Mouse (Mus musculus) left cerebral cortex, postnatal 10 days (tissue): ENCODE results near the gene Dcpp3. TPM values are rescaled to one million over a fixed set of nuclear protein-coding genes. Genes with fewer than 3 reads are reported as not detected.

Source experiments
- DNase-seq, 2 experiments: peaks; one replicate each; pipeline ENCODE4 v3.0.0; 2021 to 2022; ENCODE audit warnings: low spot score in 2 of 2, mixed read lengths in 1 of 2; ENCODE audit errors: extremely low spot score in 1 of 2
- intact Hi-C: fragments of 180-260 bp; cut with DNase I; formaldehyde crosslinking; loops from one replicate; pipeline ENCODE4 v1.15.1; 2025
- total RNA-seq, 2 experiments: library from RNA; stranded (reverse); gene quantifications; 2 replicates each; pipeline ENCODE4 v1.2.3; 2021

The Dcpp3 gene
- total RNA-seq, 2 experiments from 2014 or later, result not detected

DNA sequence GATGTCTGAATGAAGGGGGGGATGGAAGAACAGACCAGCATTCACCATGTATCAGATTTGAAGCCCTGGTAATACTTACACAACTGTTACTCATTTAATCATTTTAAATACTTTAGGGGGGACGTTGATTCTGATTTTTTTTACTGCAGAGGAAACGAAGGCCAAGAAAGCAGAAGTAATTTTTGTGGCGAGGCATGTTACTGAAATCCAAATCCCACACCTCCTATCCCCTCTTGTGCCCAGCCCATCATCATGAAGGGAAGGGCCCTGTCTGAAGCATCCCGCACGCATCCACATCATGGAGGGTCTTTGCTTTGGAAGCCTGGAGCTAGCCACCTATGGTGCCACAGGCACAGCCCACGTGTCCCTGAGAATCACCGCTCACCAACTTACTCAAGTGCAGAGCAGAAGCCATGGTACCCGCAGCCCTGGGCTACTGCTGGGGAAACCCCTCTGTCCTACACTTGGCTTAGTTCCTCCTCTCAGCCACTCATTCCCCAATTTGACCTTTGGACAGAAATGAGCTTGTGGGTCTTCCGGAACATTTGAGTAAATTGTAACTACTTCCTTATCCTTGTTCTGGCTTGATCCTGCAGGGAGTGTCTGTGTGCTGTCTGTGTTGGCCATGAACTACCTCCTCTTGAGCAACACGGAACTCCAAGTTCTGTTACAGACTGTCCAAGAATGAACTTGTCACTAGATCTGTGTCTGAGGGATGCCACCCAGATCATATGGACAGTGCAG, 49.6 kb downstream of the Dcpp3 start:
- intact Hi-C loops, result no loop called here
- peak in 1 of 2 experiments; percentile 14 for DNase-seq

DNA sequence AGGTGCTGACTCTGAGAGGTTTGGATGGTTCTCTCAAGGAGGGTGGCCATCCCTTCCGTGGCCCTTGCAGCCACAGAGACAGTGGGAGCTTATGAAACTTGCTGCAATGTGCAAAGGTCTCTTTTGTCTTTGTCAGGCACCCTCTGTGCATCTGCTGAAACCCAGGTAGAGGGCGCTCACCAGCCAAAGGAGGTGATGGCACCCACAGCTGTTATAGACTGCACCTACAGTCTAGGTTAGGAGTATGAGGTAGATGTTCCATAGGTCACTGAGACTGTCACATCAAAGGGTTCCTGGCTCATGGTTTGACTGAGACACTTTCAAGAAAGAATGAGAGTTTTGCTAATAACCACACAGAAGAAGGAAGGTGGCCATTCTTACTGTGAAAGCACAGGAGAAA, 51.5 kb downstream of the Dcpp3 start:
- intact Hi-C loops, result no loop called here
- no peak for DNase-seq

Other genes with a start within 250 kb of the Dcpp3 start
- gene Hcfc1r1, start 243.9 kb upstream of the Dcpp3 start, total RNA-seq, result 100 to 1,000 TPM; 149 to 154 TPM
- 1 to 10 TPM; 8.7 to 9.9 TPM for gene Thoc6, start 243.6 kb upstream of the Dcpp3 start, total RNA-seq
- 1 to 10 TPM; 3.3 to 4.1 TPM for gene Tnfrsf12a, start 240.0 kb upstream of the Dcpp3 start, total RNA-seq
- not detected for gene Cldn6, start 238.2 kb upstream of the Dcpp3 start, total RNA-seq
- not detected for gene Cldn9, start 233.4 kb upstream of the Dcpp3 start, total RNA-seq
- under 1 TPM; 0.11 to 0.61 TPM for gene 1520401A03Rik, start 194.7 kb upstream of the Dcpp3 start, total RNA-seq
- gene Pkmyt1, start 191.1 kb upstream of the Dcpp3 start, total RNA-seq, result 1 to 10 TPM; 6.5 to 7.2 TPM
- 10 to 100 TPM; 55.8 to 57.7 TPM for gene Paqr4, start 176.6 kb upstream of the Dcpp3 start, total RNA-seq
- under 1 TPM in 1 of 2 experiments, not detected in 1; 0.36 TPM for gene Kremen2, start 171.6 kb upstream of the Dcpp3 start, total RNA-seq
- gene Flywch1, start 145.9 kb upstream of the Dcpp3 start, total RNA-seq, result 100 to 1,000 TPM; 125 to 133 TPM
- 10 to 100 TPM; 26.9 to 32.1 TPM for gene Flywch2, start 131.4 kb upstream of the Dcpp3 start, total RNA-seq
- 100 to 1,000 TPM; 555 to 572 TPM for gene Srrm2, start 126.9 kb upstream of the Dcpp3 start, total RNA-seq
- 100 to 1,000 TPM; 389 to 390 TPM for gene Elob, start 88.3 kb upstream of the Dcpp3 start, total RNA-seq
- gene Prss33, start 81.4 kb upstream of the Dcpp3 start, total RNA-seq, result not detected
- gene Prss32, start 73.6 kb upstream of the Dcpp3 start, total RNA-seq, result not detected
- 1 to 10 TPM; 1.9 to 2.8 TPM for gene Prss41, start 73.3 kb upstream of the Dcpp3 start, total RNA-seq
- not detected for gene Prss21, start 49.4 kb upstream of the Dcpp3 start, total RNA-seq
- gene Dcpp1, start 36.6 kb upstream of the Dcpp3 start, total RNA-seq, result not detected
- not detected for gene Dcpp2, start 36.6 kb upstream of the Dcpp3 start, total RNA-seq
- not detected for gene Sbp, start 24.2 kb downstream of the Dcpp3 start, total RNA-seq
- gene Sbpl, start 37.8 kb downstream of the Dcpp3 start, total RNA-seq, result not detected
- gene Prss30, start 63.1 kb downstream of the Dcpp3 start, total RNA-seq, result under 1 TPM in 1 of 2 experiments, not detected in 1; 0.30 TPM
- gene Prss22, start 80.6 kb downstream of the Dcpp3 start, total RNA-seq, result under 1 TPM; 0.53 to 0.69 TPM
- not detected for gene Prss27, start 120.7 kb downstream of the Dcpp3 start, total RNA-seq
- 10 to 100 TPM; 51.9 to 56.8 TPM for gene Kctd5, start 156.0 kb downstream of the Dcpp3 start, total RNA-seq
- gene Pdpk1, start 233.5 kb downstream of the Dcpp3 start, total RNA-seq, result 10 to 100 TPM; 75.3 to 81.9 TPM
- 10 to 100 TPM; 33.3 to 36.0 TPM for gene Amdhd2, start 246.3 kb downstream of the Dcpp3 start, total RNA-seq